Mouse (Mus musculus) forelimb bud, embryonic 11.5 days (tissue): ENCODE measurements around the gene Lin52.
"Not testable (repeated sequence)": the region's sequence is repeated elsewhere in the genome, so short reads cannot be mapped to it uniquely, and the experiment has no call there.

Experiments used
- DNase-seq: peaks from one replicate; pipeline ENCODE4 v3.0.0-alpha.2; 2012; ENCODE audit warnings: low read depth, low spot score

Lin52 gene

GRCm38 (mm10) chr12:84533706-84534486 lies 82.7 kb downstream of the Lin52 start:
- DNase-seq, result no peak

GRCm38 (mm10) chr12:84539537-84539936 lies 88.3 kb downstream of the Lin52 start:
- DNase-seq, result not testable (repeated sequence)

DNA sequence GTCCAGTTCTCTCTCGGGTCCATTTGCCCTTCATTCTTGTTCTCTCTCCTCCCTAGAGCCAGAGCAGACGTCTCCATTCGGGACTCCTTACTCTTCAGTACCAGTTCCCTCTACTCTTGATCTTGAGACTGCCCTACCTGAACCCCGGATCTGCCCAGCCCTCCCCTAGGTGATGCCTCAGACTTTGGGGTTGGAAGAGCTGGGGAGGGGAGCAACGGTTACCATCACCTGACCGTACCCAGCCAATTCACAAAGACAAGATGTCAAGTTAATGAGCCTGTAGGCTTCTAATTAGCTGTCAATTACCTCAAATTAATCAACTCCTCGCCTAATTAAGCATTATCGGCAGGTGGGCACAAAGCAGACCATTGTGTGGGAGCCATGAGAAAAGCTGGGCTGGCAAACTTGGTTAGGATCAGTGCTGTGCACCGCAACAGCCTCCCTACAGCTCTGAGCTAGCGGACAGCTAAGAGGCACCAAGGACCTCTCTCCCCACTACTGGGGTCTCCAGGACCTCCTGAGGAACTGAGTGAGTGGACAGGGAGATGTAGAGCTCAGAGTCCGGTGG lies 90.3 kb downstream of the Lin52 start:
- DNase-seq, result no peak

GRCm38 (mm10) chr12:84546028-84546427 lies 94.8 kb downstream of the Lin52 start:
- peak; percentile 77 for DNase-seq

GRCm38 (mm10) chr12:84546577-84547085 lies 95.4 kb downstream of the Lin52 start:
- DNase-seq, result no peak

DNA sequence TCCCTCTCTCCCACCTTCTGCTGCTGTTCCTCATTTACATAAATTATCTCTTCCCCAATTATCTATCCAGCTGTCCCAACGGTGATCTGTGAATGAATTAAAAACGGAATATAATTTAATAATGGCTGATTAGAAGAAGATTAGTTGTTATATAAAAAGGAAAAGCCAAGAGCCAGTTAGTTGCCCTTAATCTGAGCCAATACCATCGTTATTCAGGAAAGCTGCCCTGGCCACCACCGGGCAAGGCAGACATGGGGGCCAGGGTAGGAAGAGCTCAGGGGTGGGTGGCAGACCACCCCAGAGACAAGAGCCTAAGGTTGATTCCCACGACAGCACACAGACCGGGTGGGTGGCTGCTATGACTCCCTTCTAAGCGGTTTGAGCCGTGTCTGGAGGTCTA lies 97.0 kb downstream of the Lin52 start:
- DNase-seq, result no peak

GRCm38 (mm10) chr12:84555218-84555617 lies 104.0 kb downstream of the Lin52 start:
- DNase-seq, result no peak

DNA sequence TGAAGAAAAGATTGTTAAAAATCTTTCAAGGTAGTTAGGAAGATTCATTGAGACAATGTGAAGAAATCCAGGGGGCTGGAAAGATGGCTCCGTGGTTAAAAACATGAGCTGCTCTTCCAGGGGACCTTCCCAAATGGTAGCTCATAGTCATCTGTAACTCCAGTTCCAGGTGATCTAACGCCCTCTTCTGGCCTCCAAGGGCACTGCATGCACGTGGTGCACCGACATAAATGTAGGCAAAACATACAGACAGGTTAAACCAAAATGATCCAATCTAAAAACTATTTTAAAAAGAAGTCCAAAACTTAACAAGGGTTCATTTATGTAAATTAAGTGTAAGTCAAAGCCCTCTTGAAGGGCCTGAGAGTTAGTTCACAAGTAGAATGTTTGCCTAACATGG lies 111.3 kb downstream of the Lin52 start:
- no peak for DNase-seq

DNA sequence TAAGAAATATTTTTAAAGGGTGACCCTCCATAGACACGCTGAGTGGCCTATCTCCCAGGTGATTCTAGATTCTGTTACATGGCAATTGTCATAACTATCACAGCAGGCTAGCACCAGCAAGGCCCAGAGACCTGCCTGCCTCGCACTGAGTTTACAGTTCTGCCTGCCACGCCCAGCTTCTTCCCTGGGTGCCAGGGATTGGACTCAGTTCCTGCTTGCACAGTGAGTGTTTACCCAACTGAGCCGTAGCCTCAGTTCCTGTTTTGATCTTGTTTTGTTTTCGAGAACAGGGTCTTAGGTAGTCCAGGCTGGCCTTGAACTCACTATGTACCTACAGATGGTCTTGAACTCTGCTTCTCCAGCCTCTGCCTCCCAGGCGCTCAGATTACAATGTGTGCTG lies 116.4 kb downstream of the Lin52 start:
- DNase-seq, result no peak

DNA sequence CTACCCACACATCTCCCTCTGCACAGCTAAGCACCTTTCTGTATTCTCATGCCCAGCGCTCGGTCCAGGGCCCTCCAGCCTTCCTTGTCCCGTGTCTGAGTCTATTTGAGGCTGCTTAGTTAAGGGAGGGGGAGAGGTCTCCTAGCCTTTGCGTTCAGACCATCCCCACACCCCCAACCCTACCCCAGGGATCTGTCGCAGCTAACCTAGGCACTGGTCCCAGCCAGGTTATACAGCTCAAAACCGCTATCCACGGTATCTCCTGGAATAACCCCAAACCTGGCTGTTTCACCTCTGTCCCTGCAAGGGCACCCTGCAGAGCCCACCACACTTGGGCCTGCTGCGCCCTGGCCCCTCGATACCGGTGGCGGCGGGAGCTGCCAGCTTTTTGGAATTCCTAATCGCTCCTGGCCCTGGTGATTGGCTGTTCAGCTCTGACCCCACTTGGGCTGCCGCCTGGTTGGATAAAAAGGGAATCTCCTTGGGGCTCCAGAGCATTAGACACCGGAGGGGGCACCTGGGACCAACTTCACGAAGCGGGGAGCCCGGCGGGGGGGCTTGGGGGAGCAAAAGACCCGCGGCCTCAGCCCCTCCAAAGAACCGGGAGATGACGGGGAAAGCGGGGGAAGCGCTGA lies 118.2 kb downstream of the Lin52 start, which contains the start of gene Vsx2:
Vsx2 (plus strand) TSS at position 427 of the 635 bp plus-strand sequence.
- DNase-seq, result no peak

GRCm38 (mm10) chr12:84569976-84570693 lies 118.9 kb downstream of the Lin52 start:
- DNase-seq, result no peak

GRCm38 (mm10) chr12:84570694-84571415 lies 119.6 kb downstream of the Lin52 start:
- no peak for DNase-seq

- DNase-seq, result no peak
Observed at GRCm38 (mm10) chr12:84571466-84572340, 120.5 kb downstream of the Lin52 start.

DNA sequence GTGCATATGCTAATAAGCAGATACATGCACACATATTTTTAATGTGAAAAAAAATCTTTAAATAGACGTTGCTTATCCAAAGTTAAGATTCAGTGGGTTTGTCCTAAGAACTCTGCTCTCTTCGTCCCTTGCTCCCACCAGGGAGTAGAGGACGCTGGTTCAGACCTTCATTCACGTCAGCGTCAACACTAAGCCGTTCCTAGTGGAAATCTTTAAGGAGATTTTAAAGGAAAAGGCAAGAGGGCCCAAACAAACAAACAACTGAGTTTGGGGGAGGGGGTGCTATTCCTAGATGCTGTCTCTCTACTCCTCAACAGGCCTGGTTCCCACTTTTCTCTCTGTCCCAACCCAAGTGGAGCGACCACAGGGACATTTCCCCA lies 121.1 kb downstream of the Lin52 start:
- DNase-seq, result no peak

GRCm38 (mm10) chr12:84573094-84573493 lies 121.9 kb downstream of the Lin52 start:
- DNase-seq, result no peak

DNA sequence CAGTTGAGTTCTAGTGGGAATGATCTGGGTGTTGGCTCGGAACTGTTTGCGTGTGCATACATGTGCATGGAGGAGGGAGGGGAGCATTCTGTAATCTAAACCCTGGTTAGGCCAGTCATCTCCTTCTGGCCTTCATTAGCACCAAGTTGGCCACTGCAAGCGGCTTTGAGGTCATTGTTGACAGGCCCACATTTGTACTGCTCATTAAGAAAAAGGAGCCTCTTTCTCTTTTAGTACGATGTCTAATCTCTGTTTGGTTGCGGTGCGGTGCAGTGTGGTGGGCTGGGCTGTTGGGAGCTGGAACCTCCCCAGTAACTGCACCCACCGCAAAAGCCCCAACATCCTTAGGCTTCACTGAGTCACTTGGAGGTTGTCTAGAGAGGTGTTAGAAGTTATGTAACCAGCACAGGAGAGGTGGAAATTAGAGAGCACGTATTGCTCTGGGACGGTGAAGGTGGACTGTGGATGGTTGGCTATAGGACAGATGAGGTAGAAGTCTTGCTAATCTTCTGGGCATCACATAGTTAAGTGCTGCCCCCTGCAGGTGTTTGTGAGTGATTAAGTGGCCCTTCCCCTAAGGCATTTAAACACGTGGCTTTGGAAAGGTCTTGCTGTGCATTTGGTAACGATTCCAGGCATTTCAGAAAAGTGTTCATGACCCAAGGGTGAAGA lies 126.7 kb downstream of the Lin52 start:
- no peak for DNase-seq

- DNase-seq, result no peak
Observed at GRCm38 (mm10) chr12:84578440-84578770, 127.2 kb downstream of the Lin52 start.

- no peak for DNase-seq
Observed at GRCm38 (mm10) chr12:84581285-84581684, 130.1 kb downstream of the Lin52 start.

DNA sequence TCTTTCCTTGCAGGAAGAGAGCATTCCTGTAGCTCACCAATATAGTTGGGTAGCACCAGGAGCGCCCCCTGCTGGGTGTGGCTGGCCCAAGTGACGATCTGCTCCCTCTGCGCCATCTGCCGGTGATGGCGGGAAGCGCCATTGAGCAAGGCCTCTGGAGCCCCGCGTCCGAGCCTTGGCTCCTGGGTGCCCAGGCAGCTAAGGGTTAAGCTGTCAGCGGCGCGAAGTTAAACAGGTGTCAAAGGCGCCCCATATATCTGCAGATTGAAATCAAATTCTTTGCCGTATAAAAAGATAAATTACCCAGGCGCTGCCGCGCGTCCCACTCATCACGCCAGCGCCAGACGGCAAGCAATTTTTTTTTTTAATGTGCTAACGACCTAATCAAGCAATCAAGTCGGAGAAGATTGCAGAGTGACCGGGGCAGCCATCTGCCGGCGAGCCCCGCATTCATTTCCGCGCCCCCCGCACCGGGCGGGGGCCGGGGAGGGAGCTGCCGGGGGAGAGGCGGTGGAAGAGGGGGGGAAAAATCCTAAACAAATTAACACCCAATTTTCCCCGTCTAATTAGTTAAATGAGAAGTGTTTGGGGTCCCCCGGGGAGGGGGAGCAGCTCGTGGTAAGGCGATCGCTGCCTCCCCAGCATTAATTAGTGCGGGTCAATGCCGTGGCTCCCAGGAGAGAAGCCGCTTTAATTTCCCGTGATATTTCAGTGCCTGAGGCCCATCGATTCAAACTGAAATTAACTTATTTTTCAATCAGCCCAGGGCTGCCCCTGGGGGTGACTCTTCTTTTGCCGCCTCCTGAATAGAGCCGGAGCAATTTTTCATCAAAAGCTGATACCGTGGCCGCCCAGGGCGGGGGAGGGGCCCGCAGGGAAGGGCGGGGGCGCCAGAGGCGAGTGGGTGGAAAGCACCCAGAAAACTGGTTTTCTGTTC lies 138.9 kb downstream of the Lin52 start:
- DNase-seq, result peak; percentile 91
